Mouse (Mus musculus) thymus, adult 2 months (tissue): ENCODE data around the gene Smyd1.

Source experiments
- CTCF ChIP-seq: fragments of 200-500 bp; IDR thresholded peaks from 2 replicates; pipeline ENCODE4 v1.5.1; 2012; ENCODE audit warnings: mild to moderate bottlenecking, control low read depth, low read length, moderate library complexity, borderline replicate concordance; ENCODE audit not compliant: control insufficient read depth, poor library complexity, insufficient read depth; ENCODE audit errors: extremely low read depth
- POLR2A ChIP-seq: fragments of 200-500 bp; IDR thresholded peaks from 2 replicates; pipeline ENCODE4 v1.6.1; 2012; ENCODE audit warnings: mild to moderate bottlenecking, low read length, control low read depth, moderate library complexity; ENCODE audit not compliant: control insufficient read depth, poor library complexity, insufficient read depth; ENCODE audit errors: extremely low read depth

- TF ChIP-seq POLR2A, result no peak
- TF ChIP-seq CTCF, result no peak
These were observed 131.5 kb downstream of the Smyd1 start for GRCm38 (mm10) chr6:71190501-71190900.
